Mouse (Mus musculus) limb, embryonic 14.5 days (tissue): ENCODE results near the gene Sec31a. TPM values are rescaled to one million over a fixed set of nuclear protein-coding genes. Genes with fewer than 3 reads are reported as not detected.

Experiments
- ATAC-seq: fragments of 200-750 bp; cut with Nextera tagmentation; 2 replicates; pipeline ENCODE4 v1.8.0; 2017; ENCODE audit warnings: low read depth, moderate number of reproducible peaks, moderate TSS enrichment; ENCODE audit not compliant: low FRiP score
- DNase-seq: peaks from one replicate; pipeline ENCODE4 v3.0.0-alpha.2; 2015; ENCODE audit warnings: low spot score
- H3K27ac ChIP-seq: fragments of 300-500 bp; sonication (generic); replicated peaks from 2 replicates; pipeline ENCODE4 v1.5.1; 2014; ENCODE audit warnings: low read depth, mild to moderate bottlenecking, low read length, moderate library complexity, mixed read lengths
- H3K27me3 ChIP-seq: fragments of 300-500 bp; sonication (generic); 2 replicates; pipeline ENCODE4 v1.6.1; 2014; ENCODE audit warnings: low read length, mixed read lengths; ENCODE audit not compliant: control insufficient read depth, insufficient read depth
- H3K36me3 ChIP-seq: fragments of 300-500 bp; sonication (generic); 2 replicates; pipeline ENCODE4 v1.6.1; 2014; ENCODE audit warnings: mild to moderate bottlenecking, low read length, moderate library complexity, mixed read lengths; ENCODE audit not compliant: control insufficient read depth, insufficient read depth
- H3K4me1 ChIP-seq: fragments of 300-500 bp; sonication (generic); 2 replicates; pipeline ENCODE4 v1.6.1; 2014; ENCODE audit warnings: antibody characterized with exemption, low read length, mixed read lengths; ENCODE audit not compliant: control insufficient read depth, insufficient read depth
- H3K4me2 ChIP-seq: fragments of 300-500 bp; sonication (generic); replicated peaks from 2 replicates; pipeline ENCODE4 v1.6.1; 2014; ENCODE audit warnings: low read depth, mild to moderate bottlenecking, low read length, moderate library complexity; ENCODE audit not compliant: severe bottlenecking
- H3K4me3 ChIP-seq: fragments of 300-500 bp; sonication (generic); replicated peaks from 2 replicates; pipeline ENCODE4 v1.5.1; 2014; ENCODE audit warnings: low read length
- H3K9ac ChIP-seq: fragments of 300-500 bp; sonication (generic); 2 replicates; pipeline ENCODE4 v1.6.1; 2014; ENCODE audit warnings: mild to moderate bottlenecking, low read depth, low read length, moderate library complexity; ENCODE audit not compliant: severe bottlenecking
- H3K9me3 ChIP-seq: fragments of 300-500 bp; sonication (generic); 2 replicates; pipeline ENCODE4 v1.6.1; 2016; ENCODE audit warnings: low read length; ENCODE audit not compliant: control insufficient read depth
- POLR2A ChIP-seq: fragments of 200-500 bp; IDR thresholded peaks from 2 replicates; pipeline ENCODE4 v1.8.0; 2012; ENCODE audit warnings: inconsistent platforms, mild to moderate bottlenecking, moderate library complexity, borderline replicate concordance; ENCODE audit not compliant: insufficient read depth, insufficient read length; ENCODE audit errors: extremely low read depth
- WGBS: fragments of 180-500 bp; shearing (Covaris S2); extraction: QIAGEN DNeasy Blood & Tissue Kit; methylation state at CpG from one replicate; pipeline ENCODE4 v1.1.7; 2014; 5-methylcytosine and 5-hydroxymethylcytosine counted together
- polyA plus RNA-seq, 2 experiments: library from polyadenylated mRNA; depleted of rRNA in 1 of 2; stranded (reverse) in 1 of 2; unstranded in 1 of 2; fragments of >200 nt; fragmentation: Nextera tagmentation in 1 of 2; extraction: Ambion mirVana in 1 of 2; gene quantifications; 2 replicates each; pipeline versions ENCODE4 v1.2.1 to v1.2.3; 2012 to 2014

The Sec31a gene
- polyA plus RNA-seq, 2 experiments, result 268 to 320 TPM

- TF ChIP-seq POLR2A, result no peak
- Histone ChIP-seq H3K4me2 (no peak overlapping the region), H3K9ac (no peak overlapping the region), H3K27me3 (no peaks in the 10 kb centered on the region), H3K4me1 (no peaks in the 10 kb centered on the region), H3K27ac (no peak overlapping the region), H3K9me3 (no peaks in the 10 kb centered on the region), H3K36me3 (no peaks in the 10 kb centered on the region), H3K4me3 (no peak overlapping the region)
- WGBS, result 84% methylated on average over 6 of the region's 6 CpGs
- DNase-seq (no peak), ATAC-seq (no peak)
Measured at GRCm38 (mm10) chr5:100342422-100342821, 73.6 kb downstream of the Sec31a start.

DNA sequence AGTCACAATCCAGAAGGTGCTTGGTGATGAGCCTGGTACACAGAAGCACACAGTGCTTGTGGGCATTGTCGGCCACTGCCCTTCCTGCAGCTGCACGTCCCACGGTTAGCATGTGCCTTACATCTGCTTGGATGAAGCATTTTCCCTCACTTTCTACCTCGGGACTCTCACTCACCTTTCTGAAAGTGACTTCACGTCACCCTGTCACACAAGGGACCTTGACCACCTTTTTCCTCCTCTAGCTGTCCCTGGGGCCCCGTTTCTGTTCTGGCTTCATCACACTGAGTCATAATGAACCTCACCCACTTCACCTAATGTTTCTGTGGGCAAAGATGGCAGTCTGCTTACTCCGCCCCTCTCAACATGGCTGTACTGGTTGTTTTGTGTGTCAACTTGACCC lies 75.0 kb downstream of the Sec31a start:
- H3K4me1 ChIP-seq, result no peaks in the 10 kb centered on the region
- WGBS, result 88% methylated on average over 7 of the region's 7 CpGs
- no peaks in the 10 kb centered on the region for H3K36me3 ChIP-seq
- TF ChIP-seq POLR2A, result no peak
- no peak overlapping the region for H3K27ac ChIP-seq
- H3K27me3 ChIP-seq, result no peaks in the 10 kb centered on the region
- DNase-seq (no peak), ATAC-seq (no peak)
- no peaks in the 10 kb centered on the region for H3K9me3 ChIP-seq
- H3K9ac ChIP-seq, result no peak overlapping the region
- H3K4me2 ChIP-seq, result no peak overlapping the region
- H3K4me3 ChIP-seq, result no peak overlapping the region

DNA sequence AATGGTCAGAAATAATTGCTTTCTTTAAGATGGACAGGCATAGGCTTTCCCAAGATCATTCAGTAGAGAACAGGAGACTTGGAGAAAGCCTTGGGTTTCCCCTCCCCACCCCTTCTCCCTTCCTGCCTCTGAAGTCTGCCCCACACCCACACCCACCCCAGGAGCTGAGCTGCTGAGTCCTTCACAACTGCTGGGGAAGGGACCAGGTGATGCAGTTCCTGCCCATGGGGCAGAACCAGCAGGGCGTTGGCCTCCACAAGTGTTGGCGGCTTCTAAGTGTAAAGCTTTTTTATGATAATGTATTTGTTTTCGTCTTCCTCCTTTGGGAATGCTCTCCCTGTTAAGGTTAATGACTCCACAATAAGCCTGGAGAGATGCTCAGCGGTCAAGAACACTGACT lies 78.2 kb downstream of the Sec31a start:
- WGBS, result 83% methylated on average over 4 of the region's 4 CpGs
- ATAC-seq, result no peak
- no peak overlapping the region for H3K4me2 ChIP-seq
- H3K4me3 ChIP-seq, result no peak overlapping the region
- H3K27ac ChIP-seq, result no peak overlapping the region
- no peaks in the 10 kb centered on the region for H3K36me3 ChIP-seq
- no peaks in the 10 kb centered on the region for H3K9me3 ChIP-seq
- H3K9ac ChIP-seq, result no peak overlapping the region
- TF ChIP-seq POLR2A, result no peak
- H3K27me3 ChIP-seq, result no peaks in the 10 kb centered on the region
- no peaks in the 10 kb centered on the region for H3K4me1 ChIP-seq
- DNase-seq, result no peak

- Histone ChIP-seq H3K4me2 (no peak overlapping the region), H3K27ac (no peak overlapping the region), H3K4me1 (no peaks in the 10 kb centered on the region), H3K9me3 (no peaks in the 10 kb centered on the region), H3K27me3 (no peaks in the 10 kb centered on the region), H3K36me3 (no peaks in the 10 kb centered on the region), H3K4me3 (no peak overlapping the region), H3K9ac (no peak overlapping the region)
- WGBS, result 83% methylated on average over 7 of the region's 7 CpGs
- ATAC-seq (no peak), DNase-seq (no peak)
- TF ChIP-seq POLR2A, result no peak
Measured at GRCm38 (mm10) chr5:100336876-100337275, 79.2 kb downstream of the Sec31a start.

- no peaks in the 10 kb centered on the region for H3K27me3 ChIP-seq
- WGBS, result 83% methylated on average over 5 of the region's 5 CpGs
- H3K27ac ChIP-seq, result no peak overlapping the region
- no peaks in the 10 kb centered on the region for H3K9me3 ChIP-seq
- DNase-seq, result no peak
- H3K4me2 ChIP-seq, result no peak overlapping the region
- no peak for TF ChIP-seq POLR2A
- no peak overlapping the region for H3K4me3 ChIP-seq
- no peak for ATAC-seq
- no peak overlapping the region for H3K9ac ChIP-seq
- no peaks in the 10 kb centered on the region for H3K4me1 ChIP-seq
- no peaks in the 10 kb centered on the region for H3K36me3 ChIP-seq
Measured at GRCm38 (mm10) chr5:100335581-100336080, 80.4 kb downstream of the Sec31a start.

- Histone ChIP-seq H3K4me2 (no peak overlapping the region), H3K4me3 (no peak overlapping the region), H3K9ac (no peak overlapping the region), H3K4me1 (no peaks in the 10 kb centered on the region), H3K36me3 (no peaks in the 10 kb centered on the region), H3K27ac (no peak overlapping the region), H3K27me3 (no peaks in the 10 kb centered on the region), H3K9me3 (no peaks in the 10 kb centered on the region)
- no peak for TF ChIP-seq POLR2A
- ATAC-seq (no peak), DNase-seq (no peak)
- WGBS, result 73% methylated on average over 6 of the region's 6 CpGs
Measured at GRCm38 (mm10) chr5:100334686-100335085, 81.3 kb downstream of the Sec31a start.
